In genomic region chr7:110862751-110863289, GRCm38 (mm10) we compare ENCODE assay signal across 13 mouse cellular contexts. TPM values are rescaled to one million over a fixed set of nuclear protein-coding genes. Genes with fewer than 3 reads are reported as not detected.
DNase-seq lines count a peak whose midpoint lies in the region; ATAC-seq and TF ChIP-seq lines count a peak whose summit lies in the region.
"Had no signal": no experiment of that assay in that cellular context is flagged by ENCODE, and none has a peak within 500 bp of the region (broad histone marks: within the 10 kb centered on the region; RNA-seq: fewer than 3 reads in every experiment).

TSS of gene Lyve1 (minus strand) at chr7:110863239.

- no peak for TF ChIP-seq POLR2A in liver, adult 2 months (IDR thresholded peaks at IDR 0.05; ENCODE audit: extremely low read depth, insufficient read depth, low read length)

- intact Hi-C loops in heart, postnatal 25 days (cut with DNase I) = no loop called here

- H3K79me2 ChIP-seq in liver, adult 2 months (ENCODE audit: control insufficient read depth, insufficient read depth, low read length) = no peaks in the 10 kb centered on the region

- H3K27ac ChIP-seq in liver, adult 2 months (replicated peaks; ENCODE audit: insufficient read depth, low read depth, low read length) = peak within 1 kb of the TSS; percentile 15; the same call in 1 of the 2 replicates
- peak within 1 kb of the TSS; percentile 50; the same call in 1 of the 2 replicates for H3K27ac ChIP-seq in liver, postnatal 0 days (ENCODE audit: low read depth)
- H3K27ac ChIP-seq in stomach, postnatal 0 days (replicated peaks) = no peak within 1 kb of the TSS
- no peak within 1 kb of the TSS for H3K27ac ChIP-seq in layer of hippocampus, adult 2 months
- H3K27ac ChIP-seq: left cerebral cortex, adult 2 months; neural tube, embryonic 13.5 days had no signal

- 77% methylated on average over 12 of the region's 12 CpGs for WGBS in liver, adult 2 months
- WGBS in liver, postnatal 0 days (ENCODE audit: insufficient replicate concordance) = 69% methylated on average over 12 of the region's 12 CpGs
- WGBS in stomach, postnatal 0 days = 64% methylated on average over 12 of the region's 12 CpGs

- DNase-seq in liver, adult 2 months (ENCODE audit: extremely low read depth, low read depth, low spot score) = no peak
- DNase-seq in liver = no peak
- DNase-seq in heart, postnatal 25 days (ENCODE audit: low spot score) = peak; percentile 16
- DNase-seq in liver, postnatal 0 days = no peak
- no peak for DNase-seq in stomach, postnatal 0 days (ENCODE audit: low spot score)
- DNase-seq in layer of hippocampus, adult 2 months (ENCODE audit: low spot score in 2 of 2) = no peak
- no peak for DNase-seq in left cerebral cortex, adult 8-10 months (ENCODE audit: low spot score in 2 of 2)
- DNase-seq: cerebellum, adult 8-10 months; kidney, adult 18-20 months; thymus, postnatal 14 days had no signal

- H3K4me1 ChIP-seq in liver, adult 2 months (ENCODE audit: control insufficient read depth, insufficient read depth, low read length) = peaks cover 2% of the 10 kb centered on the region
- H3K4me1 ChIP-seq in liver, postnatal 0 days (ENCODE audit: insufficient read depth) = peaks cover 8% of the 10 kb centered on the region
- no peaks in the 10 kb centered on the region; the same call in 1 of the 2 replicates for H3K4me1 ChIP-seq in stomach, postnatal 0 days (replicated peaks; ENCODE audit: control insufficient read depth, insufficient read depth)

- H3K4me2 ChIP-seq in liver, postnatal 0 days (ENCODE audit: low read depth, low read length) = no peak within 1 kb of the TSS
- H3K4me2 ChIP-seq in stomach, postnatal 0 days (replicated peaks; ENCODE audit: low read depth) = no peak within 1 kb of the TSS
- H3K4me2 ChIP-seq: midbrain, embryonic 11.5 days; neural tube, embryonic 13.5 days had no signal

- no peaks in the 10 kb centered on the region for H3K9me3 ChIP-seq in liver, postnatal 0 days (ENCODE audit: low read length)
- no peaks in the 10 kb centered on the region for H3K9me3 ChIP-seq in stomach, postnatal 0 days (ENCODE audit: control insufficient read depth, low read length)

- H3K4me3 ChIP-seq in liver, adult 2 months (ENCODE audit: insufficient read depth, low read depth, low read length) = peak within 1 kb of the TSS; percentile 39
- H3K4me3 ChIP-seq in liver, postnatal 0 days (ENCODE audit: low read depth, low read length) = peak within 1 kb of the TSS; percentile 3; the same call in 1 of the 2 replicates
- H3K4me3 ChIP-seq in stomach, postnatal 0 days (ENCODE audit: low read depth, low read length) = no peak within 1 kb of the TSS
- no peak within 1 kb of the TSS for H3K4me3 ChIP-seq in layer of hippocampus, adult 2 months
- H3K4me3 ChIP-seq: left cerebral cortex, adult 2 months; neural tube, embryonic 13.5 days had no signal

- TF ChIP-seq EP300 in liver, postnatal 0 days (IDR thresholded peaks at IDR 0.05; ENCODE audit: low read depth) = peak; percentile 40; the same call in 1 of the 2 replicates
- no peak for TF ChIP-seq EP300 in stomach, postnatal 0 days (optimal IDR thresholded peaks at IDR 0.05)

- H3K36me3 ChIP-seq in liver, adult 2 months (ENCODE audit: control insufficient read depth, insufficient read depth, low read length) = no peaks in the 10 kb centered on the region
- no peaks in the 10 kb centered on the region for H3K36me3 ChIP-seq in liver, postnatal 0 days (replicated peaks; ENCODE audit: insufficient read depth, low read length)
- H3K36me3 ChIP-seq in stomach, postnatal 0 days (ENCODE audit: control insufficient read depth, insufficient read depth, low read length) = no peaks in the 10 kb centered on the region
- H3K36me3 ChIP-seq: neural tube, embryonic 13.5 days had no signal

- ATAC-seq in liver, postnatal 0 days = peak; percentile 76
- no peak for ATAC-seq in stomach, postnatal 0 days (ENCODE audit: low FRiP score, low TSS enrichment)

- peak within 1 kb of the TSS; percentile 10; the same call in 1 of the 2 replicates for H3K9ac ChIP-seq in liver, adult 2 months (ENCODE audit: low read depth, low read length)
- H3K9ac ChIP-seq in liver, postnatal 0 days (replicated peaks) = no peak within 1 kb of the TSS; the same call in 1 of the 2 replicates
- H3K9ac ChIP-seq in stomach, postnatal 0 days (ENCODE audit: low read length) = no peak within 1 kb of the TSS
- H3K9ac ChIP-seq: neural tube, embryonic 13.5 days had no signal

- H3K27me3 ChIP-seq in liver, adult 2 months (ENCODE audit: control insufficient read depth, insufficient read depth, low read length) = no peaks in the 10 kb centered on the region
- no peaks in the 10 kb centered on the region for H3K27me3 ChIP-seq in liver, postnatal 0 days (ENCODE audit: insufficient read depth, low read length)
- no peaks in the 10 kb centered on the region for H3K27me3 ChIP-seq in stomach, postnatal 0 days (ENCODE audit: control insufficient read depth, insufficient read depth, low read length)
- H3K27me3 ChIP-seq: neural tube, embryonic 13.5 days had no signal

- no peak for TF ChIP-seq CTCF in liver, adult 2 months (IDR thresholded peaks at IDR 0.05; ENCODE audit: low read depth, low read length)
- TF ChIP-seq CTCF in liver, postnatal 0 days (IDR thresholded peaks at IDR 0.05; ENCODE audit: low read depth) = no peak
- no peak for TF ChIP-seq CTCF in stomach, postnatal 0 days (IDR thresholded peaks at IDR 0.05; ENCODE audit: low read depth)
- no peak for TF ChIP-seq CTCF in layer of hippocampus, adult 2 months (conservative IDR thresholded peaks at IDR 0.05)

RNA-seq across cellular contexts. Expression of gene Lyve1, which starts in this region (rescaled TPM):
- 6.4 and 16.8 TPM in 2 replicates for total RNA-seq in liver, adult 2 months (2014; rRNA removed)
- 4.5 and 7.8 TPM in 2 replicates for polyA plus RNA-seq in liver, adult 2 months (2012; rRNA removed)
- 10 to 100 TPM; 21.8 to 22.0 TPM for total RNA-seq in heart, postnatal 25 days (2021)
- 37.4 and 45.7 TPM in 2 replicates for polyA plus RNA-seq in liver, postnatal 0 days (2015; fragmentation: Nextera tagmentation; extraction: Ambion mirVana)
- polyA plus RNA-seq in stomach, postnatal 0 days (2015; fragmentation: Nextera tagmentation; extraction: Ambion mirVana) = 9.2 and 11.5 TPM in 2 replicates
- 1 to 10 TPM in 1 of 2 experiments, under 1 TPM in 1; 0.66 to 2.5 TPM for total RNA-seq in layer of hippocampus, adult 2 months (2021)
- 1 to 10 TPM in 2 of 4 experiments, under 1 TPM in 2; 0.84 to 1.4 (median 0.99) TPM for total RNA-seq in left cerebral cortex, adult 8-10 months (2022)

Comparison
In these comparisons a context has a peak if more than half of its experiments do, and no peak if none do; other contexts are left out.
1. H3K27ac ChIP-seq: peak in liver, adult 2 months (single experiment) and liver, postnatal 0 days (single experiment); none in stomach, postnatal 0 days (single experiment) and layer of hippocampus, adult 2 months (single experiment).
2. H3K4me3 ChIP-seq: peak in liver, adult 2 months (single experiment) and liver, postnatal 0 days (single experiment); none in stomach, postnatal 0 days (single experiment) and layer of hippocampus, adult 2 months (single experiment).